Mouse (Mus musculus): ENCODE data around the gene Nfatc3.

DNA sequence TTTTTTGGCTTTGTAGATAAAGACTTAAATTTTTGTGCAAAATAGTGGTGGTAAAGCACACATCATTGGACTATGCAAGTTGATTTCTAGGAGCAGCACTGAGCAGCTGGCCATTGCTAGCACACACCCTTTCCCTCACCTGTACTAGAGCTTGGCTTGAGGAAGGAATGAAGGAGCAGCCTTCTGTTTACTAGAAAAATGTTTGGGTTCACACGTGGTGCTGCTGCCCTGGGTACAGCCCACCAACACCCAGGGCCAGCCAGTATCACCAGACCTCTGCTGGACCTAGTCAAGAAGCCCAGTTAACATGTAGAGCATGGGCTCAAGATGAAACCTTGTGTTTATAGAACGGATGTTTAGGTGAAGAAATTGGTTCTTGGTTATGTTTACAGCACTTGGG, 71.4 kb downstream of the Nfatc3 start:
- TF ChIP-seq CTCF (IDR thresholded peaks at IDR 0.05; ENCODE audit: low read depth, low read length) = no peak
- TF ChIP-seq POLR2A (IDR thresholded peaks at IDR 0.05; ENCODE audit: borderline replicate concordance, low read depth, low read length) = no peak

All from bone marrow macrophage, adult 2 months (primary cell).